In the genomic region with DNA sequence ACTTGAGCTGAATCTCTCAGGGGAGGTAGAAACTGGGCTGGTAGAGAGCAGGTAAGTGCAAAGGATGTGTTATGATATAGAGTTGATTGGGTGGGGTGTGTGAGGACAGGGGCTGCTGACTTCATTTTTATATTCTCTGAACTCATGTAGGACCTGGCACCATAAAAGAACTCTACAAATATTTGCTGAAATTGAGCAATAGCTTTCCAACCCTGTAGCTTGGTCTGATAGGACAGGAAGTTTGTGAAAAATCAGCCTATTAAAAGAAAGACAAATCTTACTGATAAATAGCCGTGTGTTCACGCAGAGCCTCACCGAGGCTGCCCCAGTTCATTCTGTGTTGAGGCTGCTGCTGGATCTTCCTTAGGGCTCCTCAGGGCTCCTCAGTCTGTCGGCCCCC, we compare ENCODE assay signal across 31 mouse cellular contexts. TPM values are rescaled to one million over a fixed set of nuclear protein-coding genes. Genes with fewer than 3 reads are reported as not detected.
"Had no signal": no experiment of that assay in that cellular context is flagged by ENCODE, and none has a peak within 500 bp of the region (broad histone marks: within the 10 kb centered on the region; RNA-seq: fewer than 3 reads in every experiment).

No protein-coding gene starts in this region.

- H3K36me3 ChIP-seq: heart, embryonic 13.5 days; heart, embryonic 15.5 days; hindbrain, embryonic 13.5 days; hindbrain, embryonic 15.5 days; kidney, embryonic 15.5 days; limb, embryonic 13.5 days; limb, embryonic 15.5 days had no signal

- H3K9me3 ChIP-seq: heart, embryonic 13.5 days; heart, embryonic 15.5 days; hindbrain, embryonic 13.5 days; hindbrain, embryonic 15.5 days; kidney, embryonic 15.5 days; limb, embryonic 13.5 days; limb, embryonic 15.5 days had no signal

- H3K4me3 ChIP-seq: heart, adult 2 months; heart, embryonic 13.5 days; heart, embryonic 15.5 days; hindbrain, embryonic 13.5 days; hindbrain, embryonic 15.5 days; kidney, embryonic 15.5 days; limb, embryonic 13.5 days; limb, embryonic 15.5 days had no signal

- H3K27me3 ChIP-seq: hindbrain, embryonic 15.5 days had no signal

- H3K4me1 ChIP-seq: heart, embryonic 13.5 days; heart, embryonic 15.5 days; hindbrain, embryonic 13.5 days; hindbrain, embryonic 15.5 days; kidney, embryonic 15.5 days; limb, embryonic 13.5 days; limb, embryonic 15.5 days had no signal

- H3K9ac ChIP-seq: heart, embryonic 13.5 days; heart, embryonic 15.5 days; hindbrain, embryonic 13.5 days; hindbrain, embryonic 15.5 days; kidney, embryonic 15.5 days; limb, embryonic 13.5 days; limb, embryonic 15.5 days had no signal

- DNase-seq: gastrocnemius, postnatal 14 days; gastrocnemius, postnatal 36 days; heart, adult 11 months; heart, adult 2 months; heart, postnatal 14 days; heart, postnatal 36 days; kidney, adult 11 months; kidney, adult 2 months; kidney, adult 9 months; kidney, postnatal 14 days; kidney, postnatal 36 days; layer of hippocampus, adult 9-11 months; layer of hippocampus, postnatal 36 days; left cerebral cortex, postnatal 4 days had no signal

- H3K4me2 ChIP-seq: heart, embryonic 11.5 days; heart, embryonic 13.5 days; heart, embryonic 15.5 days; hindbrain, embryonic 13.5 days; hindbrain, embryonic 15.5 days; kidney, embryonic 15.5 days; limb, embryonic 13.5 days; limb, embryonic 15.5 days had no signal

- ATAC-seq: hindbrain, postnatal 0 days; intestine, embryonic 16.5 days had no signal

- H3K27ac ChIP-seq: heart, adult 2 months; heart, embryonic 13.5 days; heart, embryonic 15.5 days; hindbrain, embryonic 13.5 days; hindbrain, embryonic 15.5 days; hindbrain, postnatal 0 days; kidney, embryonic 15.5 days; kidney, postnatal 0 days; limb, embryonic 13.5 days; limb, embryonic 15.5 days had no signal

RNA-seq across cellular contexts. Expression of gene Cxcl17, which starts 7.3 kb away (rescaled TPM):
- polyA plus RNA-seq: gonadal fat pad, adult 2 months; heart, embryonic 11.5 days; hindbrain, embryonic 11.5 days; intestine, embryonic 14.5 days had no signal

RNA-seq across cellular contexts. Expression of gene Cnfn, which starts 50.4 kb away (rescaled TPM):
- polyA plus RNA-seq: gonadal fat pad, adult 2 months; heart, adult 2 months; heart, embryonic 11.5 days; heart, embryonic 13.5 days; heart, postnatal 0 days; hindbrain, embryonic 11.5 days; hindbrain, embryonic 13.5 days; hindbrain, embryonic 15.5 days; intestine, embryonic 14.5 days; kidney, adult 2 months; kidney, postnatal 0 days; large intestine, adult 2 months; limb, embryonic 11.5 days had no signal
